Mouse (Mus musculus) B cell, adult 62 days (primary cell): Measurements from ENCODE around the gene C2cd3. TPM values are rescaled to one million over a fixed set of nuclear protein-coding genes. Genes with fewer than 3 reads are reported as not detected.

Experiments
- total RNA-seq: library from RNA; stranded (reverse); gene quantifications from 4 replicates; pipeline ENCODE4 v1.2.4, GENCODE M21; 2023

Gene C2cd3
- 61.1 to 72.2 TPM (median 68.1 TPM) in 4 replicates for total RNA-seq

DNA sequence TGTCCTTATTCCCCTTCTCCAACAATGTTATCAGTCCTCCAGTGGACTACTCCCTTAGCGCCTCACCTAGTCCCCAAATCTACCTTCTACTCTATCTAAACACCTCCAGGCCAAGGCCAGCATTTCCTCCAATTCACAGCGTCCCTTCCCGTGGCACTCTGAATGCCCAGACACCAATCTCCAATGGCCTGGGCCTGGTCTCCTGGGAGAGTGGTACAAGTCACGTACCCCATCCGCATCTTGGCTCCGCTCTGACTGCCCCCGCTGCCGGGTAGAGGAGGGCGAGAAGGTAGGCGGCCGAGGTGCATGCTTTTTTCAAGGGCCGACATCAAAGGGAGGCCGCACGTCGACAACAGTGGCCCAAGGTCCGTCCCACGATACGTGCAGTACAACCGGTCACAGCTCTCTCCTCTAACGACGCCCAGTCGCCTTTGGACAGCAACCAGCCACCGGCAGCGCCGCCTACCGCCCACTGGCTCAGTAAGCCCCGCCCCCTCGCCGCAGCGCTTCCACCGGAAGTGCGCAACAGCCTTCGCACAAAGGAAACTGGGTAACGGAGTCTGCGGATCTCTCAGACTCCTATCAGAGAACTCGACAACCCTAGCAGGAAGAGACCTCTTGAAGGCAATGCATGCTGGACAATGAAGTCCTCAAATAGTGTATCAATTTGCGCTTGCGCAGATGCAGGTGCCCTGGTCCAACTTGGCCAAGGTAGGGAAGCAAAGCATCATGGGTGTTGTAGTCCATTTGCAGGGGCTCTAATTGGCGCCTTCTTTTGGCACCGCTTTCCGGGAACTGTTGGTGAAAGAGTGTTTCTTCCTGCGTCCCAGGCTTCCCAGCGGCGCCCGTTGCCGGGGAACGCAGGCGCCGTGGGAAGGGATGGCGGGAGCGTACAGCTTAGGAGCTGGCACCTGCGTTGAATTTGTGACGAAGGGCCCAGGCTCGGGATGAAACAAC, at the start of gene C2cd3, which contains the start of gene Ppme1:
Gene C2cd3 (plus strand): TSS at position 739 of the 957 bp plus-strand sequence.
Gene Ppme1 (minus strand): TSS at position 813 of the 957 bp plus-strand sequence.

DNA sequence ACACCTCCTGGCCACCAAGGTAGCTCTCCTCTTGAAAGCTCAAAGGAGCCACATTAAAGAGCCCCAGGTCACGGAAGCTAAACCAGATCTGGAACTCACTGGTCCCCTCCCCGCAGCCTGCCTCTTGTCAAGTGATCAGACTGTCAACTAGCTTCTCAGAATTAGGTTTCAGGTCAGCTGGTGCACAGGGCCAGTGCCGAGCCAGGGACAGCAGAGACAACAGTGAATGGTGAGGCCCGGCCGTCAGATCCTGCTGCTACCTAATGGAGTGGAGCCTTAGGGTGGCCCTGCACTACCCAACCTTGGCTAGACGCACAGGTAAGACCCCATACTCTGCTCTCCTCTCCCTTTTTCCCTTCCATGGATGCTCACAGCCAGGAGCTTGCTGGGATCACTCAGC, 100.7 kb downstream of the C2cd3 start, which contains the start of gene Ucp3:
Gene Ucp3 (plus strand): TSS at position 214 of the 400 bp plus-strand sequence.

DNA sequence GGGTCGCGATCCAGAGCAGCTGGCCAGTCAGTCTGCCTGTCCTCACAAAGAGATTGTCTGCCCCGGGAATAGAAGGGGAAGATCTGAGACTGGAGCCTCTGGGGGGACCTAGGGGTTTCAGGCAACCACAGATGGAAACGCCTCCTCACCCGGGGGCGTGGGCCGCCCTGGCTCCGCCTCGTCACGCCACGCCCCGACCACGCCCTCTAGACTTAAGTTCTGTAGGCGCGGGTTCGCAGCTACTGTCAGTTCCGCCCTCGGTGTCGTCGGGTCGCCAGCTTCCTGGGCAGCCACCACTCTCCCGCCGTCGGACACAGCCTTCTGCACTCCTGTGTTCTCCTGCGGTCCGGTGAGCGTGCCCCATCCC, 121.1 kb downstream of the C2cd3 start, which contains the start of gene Ucp2:
Gene Ucp2 (plus strand): TSS at position 221 of the 367 bp plus-strand sequence.

DNA sequence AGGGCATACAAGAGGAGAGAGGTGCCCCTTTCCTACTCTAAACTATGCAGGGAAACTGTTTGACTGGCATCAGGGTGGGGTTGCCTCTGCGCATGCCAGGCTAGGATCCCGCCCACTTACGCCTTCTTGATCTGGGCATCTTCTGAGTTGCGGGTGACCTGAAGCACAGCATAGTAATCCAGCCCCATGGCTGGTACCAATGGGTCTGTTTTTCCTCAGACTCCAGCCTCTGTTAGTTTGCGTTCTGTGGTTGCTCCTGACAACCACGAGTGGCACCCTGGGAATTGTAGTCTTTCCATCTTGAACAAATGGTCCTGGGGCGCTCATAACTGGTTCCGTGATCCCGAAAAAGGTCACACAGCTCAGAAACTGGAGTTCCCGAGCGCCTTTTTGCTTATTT, 142.5 kb downstream of the C2cd3 start, which contains the start of gene Dnajb13:
Gene Dnajb13 (minus strand): TSS at position 388 of the 400 bp plus-strand sequence.

Other genes with a start within 250 kb of the C2cd3 start
- gene Lipt2, start 213.0 kb upstream of the C2cd3 start, total RNA-seq: 0.82 to 1.4 TPM (median 1.1 TPM) in 4 replicates
- gene Kcne3, start 195.7 kb upstream of the C2cd3 start, total RNA-seq: not detected in 4 replicates
- 16.7 to 19.2 TPM (median 18.6 TPM) in 4 replicates for gene Pgm2l1, start 144.8 kb upstream of the C2cd3 start, total RNA-seq
- gene P4ha3, start 86.7 kb upstream of the C2cd3 start, total RNA-seq: 0.45 to 1.2 TPM in 2 of 4 replicates, not detected in the others
- gene Ppme1, start 74 bp downstream of the C2cd3 start, total RNA-seq: 31.6 to 43.6 TPM (median 38.0 TPM) in 4 replicates
- gene Ucp3, start 100.8 kb downstream of the C2cd3 start, total RNA-seq: 0.60 to 1.2 TPM (median 0.96 TPM) in 4 replicates
- 871 to 978 TPM (median 914 TPM) in 4 replicates for gene Ucp2, start 121.1 kb downstream of the C2cd3 start, total RNA-seq
- 0.52 to 1.3 TPM (median 0.81 TPM) in 4 replicates for gene Dnajb13, start 142.7 kb downstream of the C2cd3 start, total RNA-seq
- gene Coa4, start 164.8 kb downstream of the C2cd3 start, total RNA-seq: 6.2 to 10.2 TPM (median 7.0 TPM) in 4 replicates
- 50.9 to 58.7 TPM (median 54.5 TPM) in 4 replicates for gene Rab6a, start 235.2 kb downstream of the C2cd3 start, total RNA-seq
- gene Mrpl48, start 236.1 kb downstream of the C2cd3 start, total RNA-seq: 21.0 to 25.6 TPM (median 24.0 TPM) in 4 replicates